Mouse (Mus musculus) 416B (cell line): ENCODE measurements at regions not wholly inside any gene's neighbourhood (a gene's known extent, or its start where the extent isn't known, plus 50 kb on each side); places are given as distances from the start of the nearest gene placed in this dataset.
"Not testable (repeated sequence)": the region's sequence is repeated elsewhere in the genome, so short reads cannot be mapped to it uniquely, and the experiment has no call there.

Source experiments
- DNase-seq: peaks from one replicate; pipeline ENCODE4 v3.0.0; 2011; ENCODE audit warnings: low read depth

- DNase-seq: not testable (repeated sequence)
These were observed 1191.1 kb upstream of the 1700008P02Rik start for GRCm38 (mm10) chr3:7811301-7811700.

DNA sequence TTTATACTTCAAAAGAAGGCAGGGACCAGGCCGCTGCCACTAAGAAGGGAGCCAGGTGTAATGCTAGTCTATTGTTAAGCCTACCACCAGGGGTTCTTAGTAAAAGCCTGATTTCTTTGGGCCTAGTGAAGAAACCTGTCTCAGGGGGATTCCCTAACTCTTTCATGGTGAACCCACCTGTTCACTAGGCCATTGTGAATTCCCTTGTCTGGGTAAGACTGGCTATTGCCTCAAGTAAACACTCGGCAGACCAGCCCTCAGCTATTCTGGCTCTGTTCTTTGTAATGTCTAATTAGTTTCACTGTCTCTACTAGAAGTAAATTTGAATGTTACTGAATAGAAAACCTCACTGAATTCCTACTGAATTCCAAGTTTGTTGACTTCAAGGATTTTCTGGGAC is 1184.9 kb upstream of the 1700008P02Rik start:
- not testable (repeated sequence) for DNase-seq

GRCm38 (mm10) chr3:7804209-7804608 is 1184.0 kb upstream of the 1700008P02Rik start:
- no peak for DNase-seq

- no peak for DNase-seq
These were observed 1179.2 kb upstream of the 1700008P02Rik start for GRCm38 (mm10) chr3:7799486-7799885.

GRCm38 (mm10) chr3:7787665-7788064 is 1167.4 kb upstream of the 1700008P02Rik start:
- no peak for DNase-seq

DNA sequence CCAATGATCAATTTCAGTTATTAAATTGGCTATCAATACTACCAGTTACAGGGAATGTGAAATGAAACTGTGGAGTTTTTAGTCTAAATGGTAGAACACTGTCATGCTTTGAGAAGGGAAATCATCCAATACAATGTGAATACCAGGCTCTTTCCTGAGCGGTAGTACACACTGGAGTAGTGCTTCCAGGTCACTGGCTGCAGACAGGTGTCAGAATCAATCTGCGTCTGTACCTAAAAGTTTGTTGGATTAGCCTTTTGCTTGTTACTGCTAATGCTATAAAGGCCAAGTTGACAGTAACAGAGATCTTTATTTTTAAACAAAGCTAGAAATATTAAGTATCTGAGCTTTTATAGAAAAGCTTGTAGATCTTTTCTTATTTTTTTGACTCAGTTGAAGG is 1164.9 kb upstream of the 1700008P02Rik start:
- no peak for DNase-seq

GRCm38 (mm10) chr3:7755445-7755844 is 1135.2 kb upstream of the 1700008P02Rik start:
- DNase-seq: peak; percentile 9

- no peak for DNase-seq
These were observed 1093.5 kb upstream of the 1700008P02Rik start for GRCm38 (mm10) chr3:7713741-7714140.

GRCm38 (mm10) chr3:7713130-7713529 is 1092.9 kb upstream of the 1700008P02Rik start:
- no peak for DNase-seq

DNA sequence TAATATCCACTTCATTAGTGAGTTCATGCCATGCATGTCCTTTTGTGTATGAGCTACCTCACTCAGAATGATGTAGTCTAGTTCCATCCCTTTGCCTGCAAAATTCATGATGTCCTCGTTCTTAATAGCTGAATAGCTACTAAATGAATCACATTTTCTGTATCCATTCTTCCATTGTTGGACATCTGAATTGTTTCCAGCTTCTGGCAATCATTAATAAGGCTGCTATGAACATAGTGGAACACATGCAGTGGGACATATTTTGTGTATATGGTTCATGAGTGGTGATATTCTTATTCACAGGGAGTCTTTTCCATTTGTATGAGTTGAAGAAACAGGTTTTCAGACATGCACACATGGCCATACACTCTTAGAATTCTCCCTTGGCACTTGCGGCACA is 1092.2 kb upstream of the 1700008P02Rik start:
- DNase-seq: no peak

- DNase-seq: no peak
These were observed 1088.4 kb upstream of the 1700008P02Rik start for GRCm38 (mm10) chr3:7708609-7709008.

DNA sequence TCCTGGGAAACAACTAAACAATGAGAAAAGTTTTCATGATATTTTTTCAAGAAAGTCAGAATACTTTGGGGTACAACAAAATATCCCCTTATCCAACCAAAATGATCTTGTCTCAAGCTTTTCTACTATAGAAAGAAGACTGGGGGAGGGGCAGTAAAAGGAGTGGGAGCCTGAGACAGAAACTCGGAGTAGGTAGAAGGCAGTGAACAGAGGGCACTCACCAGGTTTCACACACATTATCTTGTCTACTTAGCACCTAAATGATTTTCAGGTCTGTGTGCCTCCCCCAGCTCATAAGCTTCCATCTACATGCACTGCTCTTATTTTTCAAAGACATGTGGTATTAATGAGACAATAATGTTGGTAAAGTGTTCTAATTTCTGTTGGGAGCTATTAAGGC is 1063.3 kb upstream of the 1700008P02Rik start:
- DNase-seq: no peak

- not testable (repeated sequence) for DNase-seq
These were observed 1062.6 kb upstream of the 1700008P02Rik start for GRCm38 (mm10) chr3:7682816-7683215.

- DNase-seq: no peak
These were observed 1062.1 kb upstream of the 1700008P02Rik start for GRCm38 (mm10) chr3:7682311-7682710.

GRCm38 (mm10) chr3:7669956-7670355 is 1049.7 kb upstream of the 1700008P02Rik start:
- peak; percentile 3 for DNase-seq

DNA sequence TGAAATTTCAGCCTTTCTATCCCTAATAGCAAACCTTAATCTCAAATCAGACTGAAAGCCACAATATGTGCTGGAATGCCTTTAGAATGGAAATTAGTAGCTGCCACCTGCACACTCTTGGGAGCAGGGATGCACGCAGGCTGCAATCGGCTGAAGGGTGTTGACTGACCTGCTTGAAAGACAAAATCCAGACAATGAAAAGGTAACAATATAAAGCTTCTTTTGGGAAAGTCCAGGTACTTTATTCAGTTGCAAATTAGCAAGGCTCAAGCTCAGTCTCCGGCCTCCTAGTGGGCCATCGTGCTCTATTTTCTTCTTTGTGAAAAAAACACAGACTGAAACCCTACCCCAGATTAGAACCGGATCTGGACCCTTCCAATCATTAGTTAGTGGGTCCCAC is 1047.6 kb upstream of the 1700008P02Rik start:
- not testable (repeated sequence) for DNase-seq

DNA sequence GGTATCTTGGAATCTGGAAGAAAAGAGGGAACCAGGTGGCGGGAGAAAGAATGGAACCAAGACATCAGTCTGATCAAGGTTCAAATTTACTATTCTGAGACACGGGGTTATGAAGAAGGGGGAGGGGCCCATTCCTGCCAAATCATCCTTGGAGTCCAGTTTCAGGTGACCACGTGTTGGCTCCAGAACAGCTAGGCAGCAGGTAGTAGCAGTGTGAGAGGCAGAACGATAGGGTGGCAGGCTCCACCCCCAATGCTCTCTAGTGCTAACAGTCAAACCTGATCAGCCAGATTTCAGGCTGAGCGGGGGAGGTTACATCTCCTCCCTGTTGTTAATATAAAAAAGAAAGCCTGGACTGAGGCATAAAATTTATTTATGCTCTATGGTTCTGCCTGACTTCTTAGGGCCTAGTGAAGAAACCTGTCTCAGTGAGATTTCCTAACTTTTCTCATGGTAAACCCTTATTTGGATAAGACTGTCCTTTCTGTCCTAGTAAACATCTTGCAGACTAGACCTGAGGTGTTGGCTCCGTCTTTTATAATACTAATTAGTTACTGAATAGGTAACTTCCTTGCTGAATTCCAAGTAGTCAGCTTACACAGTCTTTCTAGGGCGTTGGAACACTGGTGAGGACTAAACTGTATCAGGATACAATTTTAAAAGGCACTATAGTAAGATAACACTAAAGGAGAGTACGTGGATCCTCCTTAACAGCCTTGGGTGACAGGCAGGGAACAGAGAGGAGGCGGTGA is 1046.3 kb upstream of the 1700008P02Rik start:
- DNase-seq: not testable (repeated sequence)
